Mouse (Mus musculus): ENCODE measurements at regions not wholly inside any gene's neighbourhood (a gene's known extent, or its start where the extent isn't known, plus 50 kb on each side); places are given as distances from the start of the nearest gene placed in this dataset.

- no peak overlapping the region for H3K4me3 ChIP-seq (ENCODE audit: low read length)
- no peaks in the 10 kb centered on the region for H3K9me3 ChIP-seq (ENCODE audit: control insufficient read depth, low read length)
- H3K27me3 ChIP-seq (ENCODE audit: control insufficient read depth, insufficient read depth, low read depth, low read length), result no peaks in the 10 kb centered on the region
- H3K36me3 ChIP-seq (ENCODE audit: control insufficient read depth, insufficient read depth, low read length), result no peaks in the 10 kb centered on the region
- H3K4me2 ChIP-seq (ENCODE audit: low read depth, low read length), result no peak overlapping the region
- H3K4me1 ChIP-seq (replicated peaks; ENCODE audit: control insufficient read depth, insufficient read depth, low read length), result no peaks in the 10 kb centered on the region
- 4% methylated on average over 3 of the region's 3 CpGs for WGBS
- no peak overlapping the region for H3K9ac ChIP-seq (ENCODE audit: low read length)
- no peak overlapping the region for H3K27ac ChIP-seq (ENCODE audit: low read length)
- peak; percentile 49; the same call in 1 of the 2 replicates for ATAC-seq (ENCODE audit: low read depth)
These were observed 74.3 kb upstream of the A2m start for GRCm38 (mm10) chr6:121560852-121561251.

GRCm38 (mm10) chr6:121560393-121560793 is 74.8 kb upstream of the A2m start:
- H3K9me3 ChIP-seq (ENCODE audit: control insufficient read depth, low read length), result no peaks in the 10 kb centered on the region
- no peak overlapping the region for H3K27ac ChIP-seq (ENCODE audit: low read length)
- H3K4me2 ChIP-seq (ENCODE audit: low read depth, low read length), result no peak overlapping the region
- no peaks in the 10 kb centered on the region for H3K27me3 ChIP-seq (ENCODE audit: control insufficient read depth, insufficient read depth, low read depth, low read length)
- ATAC-seq (ENCODE audit: low read depth), result 0 out of 2 replicates have a peak, but pooled peaks have one; percentile 20
- no peak overlapping the region for H3K4me3 ChIP-seq (ENCODE audit: low read length)
- no peak overlapping the region for H3K9ac ChIP-seq (ENCODE audit: low read length)
- 38% methylated on average over 1 of the region's 1 CpGs for WGBS
- no peaks in the 10 kb centered on the region for H3K4me1 ChIP-seq (replicated peaks; ENCODE audit: control insufficient read depth, insufficient read depth, low read length)
- no peaks in the 10 kb centered on the region for H3K36me3 ChIP-seq (ENCODE audit: control insufficient read depth, insufficient read depth, low read length)

DNA sequence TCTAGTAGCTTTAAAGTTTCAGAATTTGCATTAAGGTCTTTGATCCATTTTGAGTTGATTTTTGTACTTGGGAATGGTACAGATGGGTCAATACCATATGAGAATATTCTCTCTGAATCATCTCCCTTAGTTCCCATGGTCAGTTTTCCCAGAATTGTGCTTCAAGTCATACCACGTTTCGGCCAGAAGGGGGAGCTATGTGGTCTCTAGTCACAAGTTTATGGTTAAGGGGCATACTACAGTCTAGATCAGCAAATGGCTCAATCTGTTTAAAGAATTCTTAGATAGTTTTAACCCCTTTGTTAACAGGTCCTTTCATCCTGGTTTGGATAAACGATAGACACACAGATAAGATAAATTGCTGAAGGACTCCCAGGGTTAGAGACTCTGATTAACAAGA is 78.7 kb upstream of the A2m start:
- Histone ChIP-seq H3K4me1 (replicated peaks; ENCODE audit: control insufficient read depth, insufficient read depth, low read length) (no peaks in the 10 kb centered on the region), H3K27ac (ENCODE audit: low read length) (no peak overlapping the region), H3K27me3 (ENCODE audit: control insufficient read depth, insufficient read depth, low read depth, low read length) (no peaks in the 10 kb centered on the region), H3K4me3 (ENCODE audit: low read length) (no peak overlapping the region), H3K36me3 (ENCODE audit: control insufficient read depth, insufficient read depth, low read length) (no peaks in the 10 kb centered on the region), H3K9ac (ENCODE audit: low read length) (no peak overlapping the region), H3K9me3 (ENCODE audit: control insufficient read depth, low read length) (no peaks in the 10 kb centered on the region), H3K4me2 (ENCODE audit: low read depth, low read length) (no peak overlapping the region)
- 5% methylated on average over 3 of the region's 3 CpGs for WGBS
- ATAC-seq (ENCODE audit: low read depth), result no peak

DNA sequence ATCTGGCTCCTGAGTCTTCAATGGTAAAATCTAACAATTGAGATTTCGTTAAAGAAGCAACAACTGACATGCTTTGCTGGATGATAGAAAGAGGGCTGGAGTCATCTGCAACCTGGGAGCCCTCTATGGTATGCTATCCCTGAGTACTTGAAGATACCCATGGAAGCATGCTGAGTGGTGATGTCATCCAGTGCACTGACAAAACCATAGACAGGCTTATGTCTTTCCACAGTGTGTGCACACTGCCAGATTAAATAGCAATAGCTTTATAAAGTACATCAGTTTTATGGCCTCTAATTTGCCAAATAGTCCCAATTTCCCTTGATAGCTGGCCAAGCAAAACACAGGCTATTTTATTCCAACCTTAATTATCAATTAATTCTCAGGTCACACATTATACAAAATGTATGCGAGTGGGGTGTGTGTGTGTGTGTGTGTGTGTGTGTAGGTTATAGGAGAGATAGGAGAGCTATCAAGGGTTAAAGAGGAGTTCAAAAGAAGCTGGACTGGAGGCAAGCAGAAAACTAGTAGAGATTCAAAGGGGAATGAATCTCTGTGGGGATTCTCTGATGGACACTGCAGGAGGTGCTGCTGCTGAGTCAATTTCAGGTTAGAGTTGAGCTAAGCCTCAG is 80.1 kb upstream of the Iqsec3 start:
- no peak overlapping the region for H3K4me3 ChIP-seq (ENCODE audit: low read length)

GRCm38 (mm10) chr6:121533521-121533920 is 60.0 kb upstream of the Iqsec3 start:
- no peaks in the 10 kb centered on the region for H3K9me3 ChIP-seq (ENCODE audit: control insufficient read depth, low read length)
- WGBS, result 72% methylated on average over 7 of the region's 7 CpGs

More for the DNA sequence above, 80.1 kb upstream of the Iqsec3 start:
- no peaks in the 10 kb centered on the region for H3K36me3 ChIP-seq (ENCODE audit: control insufficient read depth, insufficient read depth, low read length)
- no peak overlapping the region for H3K9ac ChIP-seq (ENCODE audit: low read length)
- H3K4me2 ChIP-seq (ENCODE audit: low read depth, low read length), result no peak overlapping the region
- WGBS, result 85% methylated on average over 2 of the region's 2 CpGs
- no peaks in the 10 kb centered on the region for H3K4me1 ChIP-seq (replicated peaks; ENCODE audit: control insufficient read depth, insufficient read depth, low read length)
- ATAC-seq (ENCODE audit: low read depth), result no peak
- H3K27me3 ChIP-seq (ENCODE audit: control insufficient read depth, insufficient read depth, low read depth, low read length), result no peaks in the 10 kb centered on the region
- H3K27ac ChIP-seq (ENCODE audit: low read length), result no peak overlapping the region
- no peaks in the 10 kb centered on the region for H3K9me3 ChIP-seq (ENCODE audit: control insufficient read depth, low read length)

GRCm38 (mm10) chr6:121532926-121533325 is 59.4 kb upstream of the Iqsec3 start:
- no peaks in the 10 kb centered on the region for H3K36me3 ChIP-seq (ENCODE audit: control insufficient read depth, insufficient read depth, low read length)
- no peak overlapping the region for H3K4me3 ChIP-seq (ENCODE audit: low read length)
- H3K9ac ChIP-seq (ENCODE audit: low read length), result no peak overlapping the region
- no peaks in the 10 kb centered on the region for H3K27me3 ChIP-seq (ENCODE audit: control insufficient read depth, insufficient read depth, low read depth, low read length)
- ATAC-seq (ENCODE audit: low read depth), result no peak
- H3K4me2 ChIP-seq (ENCODE audit: low read depth, low read length), result no peak overlapping the region
- no peak overlapping the region for H3K27ac ChIP-seq (ENCODE audit: low read length)
- H3K9me3 ChIP-seq (ENCODE audit: control insufficient read depth, low read length), result no peaks in the 10 kb centered on the region
- WGBS, result 4% methylated on average over 3 of the region's 3 CpGs
- H3K4me1 ChIP-seq (replicated peaks; ENCODE audit: control insufficient read depth, insufficient read depth, low read length), result no peaks in the 10 kb centered on the region

More at GRCm38 (mm10) chr6:121533521-121533920, 60.0 kb upstream of the Iqsec3 start:
- Histone ChIP-seq H3K4me1 (replicated peaks; ENCODE audit: control insufficient read depth, insufficient read depth, low read length) (no peaks in the 10 kb centered on the region), H3K27ac (ENCODE audit: low read length) (no peak overlapping the region), H3K36me3 (ENCODE audit: control insufficient read depth, insufficient read depth, low read length) (no peaks in the 10 kb centered on the region), H3K27me3 (ENCODE audit: control insufficient read depth, insufficient read depth, low read depth, low read length) (no peaks in the 10 kb centered on the region), H3K4me3 (ENCODE audit: low read length) (no peak overlapping the region), H3K9ac (ENCODE audit: low read length) (no peak overlapping the region), H3K4me2 (ENCODE audit: low read depth, low read length) (no peak overlapping the region)
- no peak for ATAC-seq (ENCODE audit: low read depth)

DNA sequence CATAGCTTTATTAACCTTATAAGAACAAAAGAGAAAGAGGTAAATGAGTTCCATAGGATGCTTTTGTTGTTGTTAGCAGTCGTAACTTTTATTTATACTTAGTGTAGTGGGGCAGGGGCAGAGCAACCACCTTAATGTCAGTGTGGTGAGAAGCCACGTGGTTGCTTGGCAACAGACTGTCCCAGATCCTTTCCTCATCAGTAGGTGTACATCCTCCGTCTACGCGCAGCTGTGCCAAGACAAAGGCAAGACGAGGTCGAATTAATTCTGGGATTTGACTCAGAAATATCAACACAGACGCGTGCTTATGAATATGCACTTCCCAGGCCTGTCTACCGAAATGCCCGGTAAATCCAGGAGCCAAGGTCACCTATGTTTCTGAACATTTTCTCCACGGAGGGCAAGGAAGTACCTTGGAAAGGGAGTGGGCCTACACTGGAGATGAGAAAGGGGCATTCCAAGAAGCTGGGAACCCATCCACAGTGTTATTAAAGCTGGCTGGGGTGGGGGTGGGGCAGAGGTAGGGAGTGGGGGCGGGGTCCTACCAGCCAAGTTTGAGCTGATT is 58.4 kb upstream of the Iqsec3 start:
- no peak for ATAC-seq (ENCODE audit: low read depth)
- H3K4me1 ChIP-seq (replicated peaks; ENCODE audit: control insufficient read depth, insufficient read depth, low read length), result no peaks in the 10 kb centered on the region
- no peaks in the 10 kb centered on the region for H3K27me3 ChIP-seq (ENCODE audit: control insufficient read depth, insufficient read depth, low read depth, low read length)
- H3K36me3 ChIP-seq (ENCODE audit: control insufficient read depth, insufficient read depth, low read length), result no peaks in the 10 kb centered on the region
- no peaks in the 10 kb centered on the region for H3K9me3 ChIP-seq (ENCODE audit: control insufficient read depth, low read length)
- WGBS, result 66% methylated on average over 13 of the region's 13 CpGs
- no peak overlapping the region for H3K4me3 ChIP-seq (ENCODE audit: low read length)
- no peak overlapping the region for H3K27ac ChIP-seq (ENCODE audit: low read length)
- H3K9ac ChIP-seq (ENCODE audit: low read length), result no peak overlapping the region
- no peak overlapping the region for H3K4me2 ChIP-seq (ENCODE audit: low read depth, low read length)

DNA sequence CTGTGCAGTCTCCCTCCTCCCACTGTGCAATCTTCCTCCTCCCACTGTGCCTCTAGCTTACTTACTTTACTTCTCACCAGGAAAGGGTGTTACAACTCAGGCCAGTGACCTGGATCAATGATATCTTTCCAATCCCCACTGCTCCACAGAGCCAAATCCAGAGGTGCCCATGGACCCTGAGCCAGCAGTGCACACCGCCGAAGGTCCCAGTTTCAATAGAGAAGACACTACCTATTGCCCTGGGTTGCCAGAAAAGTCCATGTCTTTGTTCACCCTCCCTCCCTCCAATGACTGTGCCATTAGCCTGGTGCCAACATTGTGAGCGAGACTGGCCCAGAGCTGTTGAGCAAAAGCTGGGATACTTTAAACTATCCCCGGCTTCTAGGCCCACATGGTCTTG is 53.8 kb upstream of the Iqsec3 start:
- no peak overlapping the region for H3K4me3 ChIP-seq (ENCODE audit: low read length)
- H3K36me3 ChIP-seq (ENCODE audit: control insufficient read depth, insufficient read depth, low read length), result no peaks in the 10 kb centered on the region
- no peaks in the 10 kb centered on the region for H3K4me1 ChIP-seq (replicated peaks; ENCODE audit: control insufficient read depth, insufficient read depth, low read length)
- no peak for ATAC-seq (ENCODE audit: low read depth)
- no peaks in the 10 kb centered on the region for H3K9me3 ChIP-seq (ENCODE audit: control insufficient read depth, low read length)
- no peak overlapping the region for H3K4me2 ChIP-seq (ENCODE audit: low read depth, low read length)
- no peaks in the 10 kb centered on the region for H3K27me3 ChIP-seq (ENCODE audit: control insufficient read depth, insufficient read depth, low read depth, low read length)
- H3K27ac ChIP-seq (ENCODE audit: low read length), result no peak overlapping the region
- 88% methylated on average over 4 of the region's 4 CpGs for WGBS
- no peak overlapping the region for H3K9ac ChIP-seq (ENCODE audit: low read length)

GRCm38 (mm10) chr6:121526121-121526520 is 52.6 kb upstream of the Iqsec3 start:
- H3K4me3 ChIP-seq (ENCODE audit: low read length), result no peak overlapping the region
- H3K9me3 ChIP-seq (ENCODE audit: control insufficient read depth, low read length), result no peaks in the 10 kb centered on the region
- ATAC-seq (ENCODE audit: low read depth), result no peak
- H3K36me3 ChIP-seq (ENCODE audit: control insufficient read depth, insufficient read depth, low read length), result no peaks in the 10 kb centered on the region
- WGBS, result 93% methylated on average over 2 of the region's 2 CpGs
- H3K27ac ChIP-seq (ENCODE audit: low read length), result no peak overlapping the region
- no peaks in the 10 kb centered on the region for H3K27me3 ChIP-seq (ENCODE audit: control insufficient read depth, insufficient read depth, low read depth, low read length)
- H3K9ac ChIP-seq (ENCODE audit: low read length), result no peak overlapping the region
- no peaks in the 10 kb centered on the region for H3K4me1 ChIP-seq (replicated peaks; ENCODE audit: control insufficient read depth, insufficient read depth, low read length)
- no peak overlapping the region for H3K4me2 ChIP-seq (ENCODE audit: low read depth, low read length)

Data from lung, embryonic 16.5 days (tissue).